Mouse (Mus musculus) bone marrow macrophage, adult 2 months (primary cell): ENCODE measurements around the gene Mdm1.

Experiments
- CTCF ChIP-seq: IDR thresholded peaks from 2 replicates; pipeline ENCODE4 v1.5.1; 2012; ENCODE audit warnings: low read depth, mild to moderate bottlenecking, low read length, moderate library complexity
- POLR2A ChIP-seq: IDR thresholded peaks from 2 replicates; pipeline ENCODE4 v1.6.1; 2012; ENCODE audit warnings: mild to moderate bottlenecking, low read depth, low read length, borderline replicate concordance

DNA sequence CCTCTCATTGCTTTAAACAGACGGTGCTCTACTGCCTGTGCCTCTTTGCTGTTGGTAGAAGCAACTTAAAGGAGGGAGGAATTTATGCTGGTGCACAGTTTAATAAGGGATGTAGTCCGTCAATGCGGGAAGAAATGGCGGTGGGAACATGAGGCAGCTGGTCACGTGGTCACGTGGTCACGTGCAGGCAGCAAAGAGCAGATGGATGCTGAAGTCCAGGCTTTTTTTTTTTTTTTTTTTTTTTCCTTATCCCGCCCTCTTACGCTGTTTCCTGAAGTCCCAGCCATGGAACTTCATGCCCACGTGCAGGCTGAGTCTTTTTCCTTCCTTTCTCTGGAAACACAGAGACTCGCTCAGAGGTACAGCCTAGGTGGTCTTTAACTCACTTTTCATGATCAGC is 3.1 kb upstream of the Mdm1 start:
- TF ChIP-seq CTCF (no peak), POLR2A (no peak)
